Mouse (Mus musculus): ENCODE data around the gene Dctn5. TPM values are rescaled to one million over a fixed set of nuclear protein-coding genes. Genes with fewer than 3 reads are reported as not detected.

Gene Dctn5
- polyA plus RNA-seq, 1 experiment from 2014 or later: 45.5 TPM

Other genes starting within 250 kb of the Dctn5 start
- 9.2 and 10.0 TPM in 2 replicates for gene Cog7, start 151.3 kb upstream of the Dctn5 start, polyA plus RNA-seq (2015; fragmentation: Nextera tagmentation; extraction: Ambion mirVana)
- 33.8 and 34.6 TPM in 2 replicates for gene Gga2, start 111.8 kb upstream of the Dctn5 start, polyA plus RNA-seq (2015; fragmentation: Nextera tagmentation; extraction: Ambion mirVana)
- 15.6 and 16.2 TPM in 2 replicates for gene Ubfd1, start 65.9 kb upstream of the Dctn5 start, polyA plus RNA-seq (2015; fragmentation: Nextera tagmentation; extraction: Ambion mirVana)
- gene Ears2, start 65.8 kb upstream of the Dctn5 start, polyA plus RNA-seq (2015; fragmentation: Nextera tagmentation; extraction: Ambion mirVana): 7.0 and 8.9 TPM in 2 replicates
- 383 and 425 TPM in 2 replicates for gene Ndufab1, start 31.2 kb upstream of the Dctn5 start, polyA plus RNA-seq (2015; fragmentation: Nextera tagmentation; extraction: Ambion mirVana)
- 10.2 and 11.9 TPM in 2 replicates for gene Palb2, start 56 bp upstream of the Dctn5 start, polyA plus RNA-seq (2015; fragmentation: Nextera tagmentation; extraction: Ambion mirVana)
- gene Plk1, start 26.4 kb downstream of the Dctn5 start, polyA plus RNA-seq (2015; fragmentation: Nextera tagmentation; extraction: Ambion mirVana): 102 and 110 TPM in 2 replicates
- 0.06 TPM in 1 of 2 replicates, not detected in the other for gene Ern2, start 53.2 kb downstream of the Dctn5 start, polyA plus RNA-seq (2015; fragmentation: Nextera tagmentation; extraction: Ambion mirVana)
- 1.5 and 2.0 TPM in 2 replicates for gene Chp2, start 86.5 kb downstream of the Dctn5 start, polyA plus RNA-seq (2015; fragmentation: Nextera tagmentation; extraction: Ambion mirVana)
- gene Prkcb, start 155.7 kb downstream of the Dctn5 start, polyA plus RNA-seq (2015; fragmentation: Nextera tagmentation; extraction: Ambion mirVana): 4.0 and 5.1 TPM in 2 replicates